Mouse (Mus musculus) brain, embryonic 14.5 days (tissue): ENCODE measurements around the gene Otog.

Source experiments
- CTCF ChIP-seq: fragments of 200-500 bp; IDR thresholded peaks from 2 replicates; pipeline ENCODE4 v1.5.1; 2012; ENCODE audit warnings: inconsistent platforms, mild to moderate bottlenecking, moderate library complexity, borderline replicate concordance; ENCODE audit not compliant: insufficient read depth, insufficient read length; ENCODE audit errors: extremely low read depth
- POLR2A ChIP-seq: fragments of 200-500 bp; IDR thresholded peaks from 2 replicates; pipeline ENCODE4 v1.6.1; 2012; ENCODE audit warnings: mild to moderate bottlenecking, inconsistent platforms, borderline replicate concordance; ENCODE audit not compliant: poor library complexity, insufficient read depth, insufficient read length, severe bottlenecking; ENCODE audit errors: extremely low read depth

DNA sequence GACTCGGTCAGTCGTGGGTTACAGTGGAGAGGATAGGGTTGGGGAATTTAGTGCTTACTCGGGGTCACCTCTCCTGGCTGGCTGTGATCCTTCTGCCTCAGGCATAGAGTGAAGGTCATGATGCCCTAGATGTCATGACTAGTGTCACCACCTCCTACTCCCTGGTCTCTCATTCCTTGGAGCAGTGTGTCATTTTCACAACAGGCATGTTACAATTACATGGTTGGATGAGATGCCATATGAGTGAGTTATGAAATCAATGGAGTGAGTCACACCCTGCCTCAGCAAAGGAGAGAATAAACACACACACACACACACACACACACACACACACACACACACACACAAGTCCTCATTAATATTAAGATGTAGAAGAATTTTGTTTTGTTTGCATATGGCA lies 6.8 kb downstream of the Otog start:
- TF ChIP-seq CTCF, result no peak
- TF ChIP-seq POLR2A, result no peak
